Mouse (Mus musculus) small intestine, adult 2 months (tissue): ENCODE data around the gene Ppp1r14d.

Experiments used
- CTCF ChIP-seq: fragments of 200-500 bp; IDR thresholded peaks from 2 replicates; pipeline ENCODE4 v1.5.1; 2012; ENCODE audit warnings: low read depth, mild to moderate bottlenecking, control low read depth, inconsistent platforms, low read length, moderate library complexity, mixed read lengths; ENCODE audit not compliant: insufficient replicate concordance, insufficient read length; ENCODE audit errors: extremely low read depth
- POLR2A ChIP-seq: fragments of 200-500 bp; IDR thresholded peaks from 2 replicates; pipeline ENCODE4 v1.6.1; 2012; ENCODE audit warnings: low read depth, mild to moderate bottlenecking, control low read depth, inconsistent platforms, low read length, moderate library complexity

DNA sequence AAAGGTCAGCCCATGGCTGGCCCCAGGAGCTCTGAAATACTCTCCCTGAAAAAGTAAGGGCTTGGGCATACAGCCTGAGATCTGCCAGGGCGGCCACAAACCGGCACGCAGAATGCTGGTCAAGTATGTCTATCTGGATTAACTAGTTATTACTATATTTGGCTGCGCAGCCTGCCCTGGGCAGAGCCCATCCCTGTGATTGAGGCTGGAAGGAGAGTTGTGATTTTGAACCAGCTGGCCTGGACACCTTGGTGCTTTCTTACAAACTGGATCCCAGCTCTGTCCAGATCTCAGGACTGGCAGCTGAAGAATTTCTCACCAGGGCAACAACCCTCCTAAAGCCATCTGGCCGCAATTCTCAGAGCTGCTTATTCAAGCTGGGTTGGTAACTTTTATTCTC lies 35.6 kb downstream of the Ppp1r14d start:
- TF ChIP-seq CTCF (no peak), POLR2A (no peak)
